Mouse (Mus musculus) left cerebral cortex, adult 2 months (tissue): ENCODE measurements at regions not wholly inside any gene's neighbourhood (a gene's known extent, or its start where the extent isn't known, plus 50 kb on each side); places are given as distances from the start of the nearest gene placed in this dataset.
A peak's percentile ranks its signal among the peaks of the same experiment; 100 is the strongest.

Experiments used
- DNase-seq, 2 experiments: peaks; one replicate each; pipeline ENCODE4 v3.0.0; 2021 to 2022; ENCODE audit warnings: low spot score in 2 of 2, mixed read lengths in 1 of 2; ENCODE audit errors: extremely low spot score in 1 of 2
- H3K27ac ChIP-seq: fragments of 200-600 bp; 2 replicates; pipeline ENCODE4 v1.8.1; 2022
- H3K4me3 ChIP-seq: fragments of 200-600 bp; 2 replicates; pipeline ENCODE4 v1.8.1; 2022
- CTCF ChIP-seq: fragments of 200-600 bp; IDR thresholded peaks from 2 replicates; pipeline ENCODE4 v1.8.1; 2022; ENCODE audit warnings: antibody characterized with exemption, mild to moderate bottlenecking, moderate library complexity
- intact Hi-C: fragments of 180-260 bp; cut with DNase I; formaldehyde crosslinking; loops from one replicate; pipeline ENCODE4 v1.15.1; 2025

- Histone ChIP-seq H3K27ac (no peak overlapping the region), H3K4me3 (no peak overlapping the region)
- TF ChIP-seq CTCF, result no peak
- no peak for DNase-seq
- intact Hi-C loops, result no loop called here
These were observed 112.3 kb upstream of the Spred1 start for GRCm38 (mm10) chr2:117008922-117009321.

GRCm38 (mm10) chr2:117010001-117010400, 111.2 kb upstream of the Spred1 start:
- Histone ChIP-seq H3K27ac (no peak overlapping the region), H3K4me3 (no peak overlapping the region)
- intact Hi-C loops, result loop anchor here (10.0 kb wide), 2 partner anchors 215 to 375 kb away; no protein-coding TSS in a partner anchor
- DNase-seq, result peak; percentile 22 to 26
- no peak for TF ChIP-seq CTCF

- TF ChIP-seq CTCF, result no peak
- no peak for DNase-seq
- intact Hi-C loops, result loop anchor here (10.0 kb wide), 2 partner anchors 214 to 374 kb away; no protein-coding TSS in a partner anchor
- no peak overlapping the region for H3K4me3 ChIP-seq
- no peak overlapping the region for H3K27ac ChIP-seq
These were observed 110.2 kb upstream of the Spred1 start for GRCm38 (mm10) chr2:117010942-117011341.

- Histone ChIP-seq H3K4me3 (no peak overlapping the region), H3K27ac (peak overlapping the region; percentile 87)
- no peak for TF ChIP-seq CTCF
- DNase-seq, result peak; percentile 47 to 58
- intact Hi-C loops, result loop anchor here (1.0 to 10.0 kb wide), 6 partner anchors 43 to 367 kb away; no protein-coding TSS in a partner anchor
These were observed 103.1 kb upstream of the Spred1 start for GRCm38 (mm10) chr2:117017921-117018651.

- no peak for TF ChIP-seq CTCF
- Histone ChIP-seq H3K4me3 (no peak overlapping the region), H3K27ac (peak overlapping the region; percentile 87)
- intact Hi-C loops, result loop anchor here (1.0 to 10.0 kb wide), 6 partner anchors 44 to 366 kb away; no protein-coding TSS in a partner anchor
- DNase-seq, result peak in 1 of 2 experiments; percentile 26
These were observed 102.1 kb upstream of the Spred1 start for GRCm38 (mm10) chr2:117018917-117019538.

- no peak overlapping the region for H3K4me3 ChIP-seq
- no peak for DNase-seq
- no peak for TF ChIP-seq CTCF
- intact Hi-C loops, result loop anchor here (2.0 to 10.0 kb wide), 3 partner anchors 97 to 365 kb away; no protein-coding TSS in a partner anchor
- H3K27ac ChIP-seq, result peak overlapping the region; percentile 87; the same call in 1 of the 2 replicates
These were observed 101.6 kb upstream of the Spred1 start for GRCm38 (mm10) chr2:117019552-117019951.

GRCm38 (mm10) chr2:117021787-117022186, 99.4 kb upstream of the Spred1 start:
- Histone ChIP-seq H3K27ac (no peak overlapping the region), H3K4me3 (no peak overlapping the region)
- intact Hi-C loops, result no loop called here
- DNase-seq, result peak in 1 of 2 experiments; percentile 18
- no peak for TF ChIP-seq CTCF

- H3K27ac ChIP-seq, result no peak overlapping the region
- intact Hi-C loops, result no loop called here
- no peak overlapping the region for H3K4me3 ChIP-seq
- TF ChIP-seq CTCF, result no peak
- DNase-seq, result no peak
These were observed 97.7 kb upstream of the Spred1 start for GRCm38 (mm10) chr2:117023436-117023835.

- TF ChIP-seq CTCF, result no peak
- no peak overlapping the region for H3K4me3 ChIP-seq
- no peak overlapping the region for H3K27ac ChIP-seq
- DNase-seq, result no peak
- intact Hi-C loops, result no loop called here
These were observed 94.1 kb upstream of the Spred1 start for GRCm38 (mm10) chr2:117027071-117027470.

GRCm38 (mm10) chr2:117028771-117029170, 92.4 kb upstream of the Spred1 start:
- intact Hi-C loops, result no loop called here
- no peak for DNase-seq
- Histone ChIP-seq H3K4me3 (no peak overlapping the region), H3K27ac (no peak overlapping the region)
- TF ChIP-seq CTCF, result no peak

GRCm38 (mm10) chr2:117036197-117036872, 84.8 kb upstream of the Spred1 start:
- Histone ChIP-seq H3K27ac (no peak overlapping the region), H3K4me3 (no peak overlapping the region)
- no peak for DNase-seq
- intact Hi-C loops, result loop anchor here (5.0 kb wide), 1 partner anchor 86 kb away; the partner anchor contains the start of gene Spred1
- TF ChIP-seq CTCF, result no peak

- TF ChIP-seq CTCF, result no peak
- intact Hi-C loops, result no loop called here
These were observed 81.0 kb upstream of the Spred1 start for GRCm38 (mm10) chr2:117040211-117040610.

More at GRCm38 (mm10) chr2:117040211-117040610, 81.0 kb upstream of the Spred1 start:
- Histone ChIP-seq H3K27ac (no peak overlapping the region), H3K4me3 (no peak overlapping the region)
- no peak for DNase-seq
